Mouse (Mus musculus): ENCODE results near the gene Slc22a4. TPM values are rescaled to one million over a fixed set of nuclear protein-coding genes. Genes with fewer than 3 reads are reported as not detected.

The Slc22a4 gene
- total and polyA plus RNA-seq, 2 experiments from 2014 or later: 7.8 to 8.3 TPM

DNA sequence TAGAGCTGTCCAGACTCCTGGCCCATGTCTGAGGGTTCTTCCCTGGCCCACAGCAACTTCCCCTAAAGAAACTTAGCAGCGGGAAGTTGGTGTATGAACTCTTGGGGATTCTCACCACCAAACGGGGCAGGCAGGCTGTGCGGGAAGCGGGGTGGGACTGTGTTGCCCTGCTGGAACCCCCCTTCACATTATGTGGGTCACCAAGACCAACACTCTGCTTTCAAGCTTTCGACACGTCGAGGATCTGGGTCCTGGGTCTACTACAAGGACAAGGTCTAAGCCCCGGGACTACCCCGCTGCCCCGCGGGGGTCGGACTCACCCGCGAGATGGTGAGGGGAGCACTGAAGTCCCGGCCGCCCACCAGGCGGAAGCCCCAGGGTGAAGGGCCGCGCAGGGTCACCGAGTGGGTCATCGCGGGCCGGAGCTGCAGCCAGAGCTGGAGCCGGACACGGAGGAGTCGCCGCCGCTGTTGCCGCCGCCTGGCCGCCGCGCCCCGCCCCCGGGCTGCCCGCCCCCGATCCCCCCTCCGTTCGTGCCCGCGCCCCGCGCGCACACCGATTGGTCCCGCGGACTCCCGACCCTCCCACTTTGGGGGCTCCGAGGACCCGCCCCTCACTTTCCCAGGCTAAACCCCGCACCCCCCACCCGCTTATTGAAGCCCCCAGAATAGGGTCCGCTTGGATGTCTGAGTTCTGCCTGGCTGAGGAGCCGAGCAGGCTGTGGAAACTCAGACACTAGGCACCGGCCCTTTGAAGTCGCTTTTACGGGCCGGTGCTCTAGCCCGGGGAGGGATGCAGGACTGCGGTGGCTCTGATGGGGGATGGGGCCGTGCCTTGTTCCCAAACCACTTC, 40.9 kb upstream of the Slc22a4 start, which contains the start of gene Pdlim4:
TSS of gene Pdlim4 (minus strand) at position 495 of the 852 bp plus-strand sequence.
- Histone ChIP-seq H3K27me3 (ENCODE audit: insufficient read depth, low read length) (no peaks in the 10 kb centered on the region), H3K4me1 (ENCODE audit: insufficient read depth, low read length) (peaks cover 3% of the 10 kb centered on the region; the same call in 1 of the 2 replicates), H3K4me2 (ENCODE audit: low read depth, low read length, poor library complexity, severe bottlenecking) (peak within 1 kb of the TSS; percentile 91), H3K4me3 (ENCODE audit: low read depth, low read length) (peak within 1 kb of the TSS; percentile 51), H3K36me3 (ENCODE audit: insufficient read depth, low read length) (no peaks in the 10 kb centered on the region), H3K9me3 (ENCODE audit: low read length) (no peaks in the 10 kb centered on the region), H3K27ac (ENCODE audit: low read depth, low read length) (no peak within 1 kb of the TSS), H3K9ac (replicated peaks; ENCODE audit: low read length, poor library complexity, severe bottlenecking) (peak within 1 kb of the TSS; percentile 59)
- TF ChIP-seq CTCF (IDR thresholded peaks at IDR 0.05): no peak
- ATAC-seq (ENCODE audit: low FRiP score) (peak; percentile 64), DNase-seq (ENCODE audit: low spot score) (peak; percentile 44)
- 2% methylated on average over 48 of the region's 61 CpGs for WGBS

DNA sequence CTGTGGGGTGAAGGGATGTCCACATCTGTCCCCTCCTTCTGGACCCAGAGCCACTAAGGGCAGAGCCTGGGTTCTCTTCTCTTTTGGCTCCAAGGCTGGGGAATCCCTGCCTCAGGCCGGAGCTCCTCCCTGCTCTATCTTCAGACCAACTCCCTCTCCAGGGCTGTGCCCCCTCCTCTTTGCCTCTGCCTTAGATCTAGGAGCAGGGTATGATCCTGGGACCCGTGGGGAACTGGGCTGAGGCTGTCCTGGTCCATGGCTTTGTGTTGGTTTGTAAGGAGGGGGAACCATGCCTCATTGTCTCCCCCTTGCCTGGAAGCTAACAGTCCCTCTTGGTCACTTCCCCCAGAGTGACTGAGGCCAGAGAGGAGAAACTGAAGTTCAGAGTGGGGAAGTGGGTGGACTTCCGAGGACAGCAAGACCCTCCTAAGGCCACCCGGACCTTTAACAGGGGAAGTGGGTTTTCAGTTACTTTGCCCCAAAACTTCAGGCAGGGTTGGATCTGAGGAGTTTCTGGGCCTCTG, 40.2 kb upstream of the Slc22a4 start:
- peak overlapping the region; percentile 91 for H3K4me2 ChIP-seq (ENCODE audit: low read depth, low read length, poor library complexity, severe bottlenecking)
- ATAC-seq (ENCODE audit: low FRiP score): no peak
- H3K27me3 ChIP-seq (ENCODE audit: insufficient read depth, low read length): no peaks in the 10 kb centered on the region
- H3K36me3 ChIP-seq (ENCODE audit: insufficient read depth, low read length): no peaks in the 10 kb centered on the region
- 43% methylated on average over 4 of the region's 4 CpGs for WGBS
- no peak for DNase-seq (ENCODE audit: low spot score)
- H3K4me1 ChIP-seq (ENCODE audit: insufficient read depth, low read length): peaks cover 3% of the 10 kb centered on the region; the same call in 1 of the 2 replicates
- no peak overlapping the region for H3K9ac ChIP-seq (replicated peaks; ENCODE audit: low read length, poor library complexity, severe bottlenecking)
- no peak for TF ChIP-seq CTCF (IDR thresholded peaks at IDR 0.05)
- H3K27ac ChIP-seq (ENCODE audit: low read depth, low read length): no peak overlapping the region
- H3K4me3 ChIP-seq (ENCODE audit: low read depth, low read length): peak overlapping the region; percentile 51; the same call in 1 of the 2 replicates
- no peaks in the 10 kb centered on the region for H3K9me3 ChIP-seq (ENCODE audit: low read length)

GRCm38 (mm10) chr11:54067318-54067995, 39.6 kb upstream of the Slc22a4 start:
- Histone ChIP-seq H3K36me3 (ENCODE audit: insufficient read depth, low read length) (no peaks in the 10 kb centered on the region), H3K4me2 (ENCODE audit: low read depth, low read length, poor library complexity, severe bottlenecking) (peak overlapping the region; percentile 91), H3K9ac (replicated peaks; ENCODE audit: low read length, poor library complexity, severe bottlenecking) (0 out of 2 replicates have a peak overlapping the region, but pooled peaks have one; percentile 8), H3K4me3 (ENCODE audit: low read depth, low read length) (no peak overlapping the region), H3K9me3 (ENCODE audit: low read length) (no peaks in the 10 kb centered on the region), H3K4me1 (ENCODE audit: insufficient read depth, low read length) (peaks cover 3% of the 10 kb centered on the region; the same call in 1 of the 2 replicates), H3K27ac (ENCODE audit: low read depth, low read length) (no peak overlapping the region), H3K27me3 (ENCODE audit: insufficient read depth, low read length) (no peaks in the 10 kb centered on the region)
- WGBS: 36% methylated on average over 12 of the region's 12 CpGs
- ATAC-seq (ENCODE audit: low FRiP score) (no peak), DNase-seq (ENCODE audit: low spot score) (peak; percentile 53)
- TF ChIP-seq CTCF (IDR thresholded peaks at IDR 0.05): no peak

GRCm38 (mm10) chr11:54066400-54066799, 38.5 kb upstream of the Slc22a4 start:
- H3K27me3 ChIP-seq (ENCODE audit: insufficient read depth, low read length): no peaks in the 10 kb centered on the region
- ATAC-seq (ENCODE audit: low FRiP score): no peak
- no peak for DNase-seq (ENCODE audit: low spot score)
- TF ChIP-seq CTCF (IDR thresholded peaks at IDR 0.05): no peak
- no peaks in the 10 kb centered on the region for H3K36me3 ChIP-seq (ENCODE audit: insufficient read depth, low read length)
- no peak overlapping the region for H3K9ac ChIP-seq (replicated peaks; ENCODE audit: low read length, poor library complexity, severe bottlenecking)
- peaks cover 3% of the 10 kb centered on the region; the same call in 1 of the 2 replicates for H3K4me1 ChIP-seq (ENCODE audit: insufficient read depth, low read length)
- H3K4me3 ChIP-seq (ENCODE audit: low read depth, low read length): no peak overlapping the region
- no peaks in the 10 kb centered on the region for H3K9me3 ChIP-seq (ENCODE audit: low read length)
- no peak overlapping the region for H3K27ac ChIP-seq (ENCODE audit: low read depth, low read length)
- no peak overlapping the region for H3K4me2 ChIP-seq (ENCODE audit: low read depth, low read length, poor library complexity, severe bottlenecking)
- 89% methylated on average over 5 of the region's 5 CpGs for WGBS

GRCm38 (mm10) chr11:54065915-54066178, 38.0 kb upstream of the Slc22a4 start:
- Histone ChIP-seq H3K4me1 (ENCODE audit: insufficient read depth, low read length) (peaks cover 3% of the 10 kb centered on the region; the same call in 1 of the 2 replicates), H3K27me3 (ENCODE audit: insufficient read depth, low read length) (no peaks in the 10 kb centered on the region), H3K36me3 (ENCODE audit: insufficient read depth, low read length) (no peaks in the 10 kb centered on the region), H3K27ac (ENCODE audit: low read depth, low read length) (no peak overlapping the region), H3K4me2 (ENCODE audit: low read depth, low read length, poor library complexity, severe bottlenecking) (no peak overlapping the region), H3K9ac (replicated peaks; ENCODE audit: low read length, poor library complexity, severe bottlenecking) (no peak overlapping the region), H3K9me3 (ENCODE audit: low read length) (no peaks in the 10 kb centered on the region), H3K4me3 (ENCODE audit: low read depth, low read length) (no peak overlapping the region)
- TF ChIP-seq CTCF (IDR thresholded peaks at IDR 0.05): no peak
- ATAC-seq (ENCODE audit: low FRiP score) (no peak), DNase-seq (ENCODE audit: low spot score) (no peak)
- WGBS: 85% methylated on average over 4 of the region's 4 CpGs

Measured in midbrain, postnatal 0 days (tissue).